Mouse (Mus musculus): ENCODE data around the gene Atp5b.

DNA sequence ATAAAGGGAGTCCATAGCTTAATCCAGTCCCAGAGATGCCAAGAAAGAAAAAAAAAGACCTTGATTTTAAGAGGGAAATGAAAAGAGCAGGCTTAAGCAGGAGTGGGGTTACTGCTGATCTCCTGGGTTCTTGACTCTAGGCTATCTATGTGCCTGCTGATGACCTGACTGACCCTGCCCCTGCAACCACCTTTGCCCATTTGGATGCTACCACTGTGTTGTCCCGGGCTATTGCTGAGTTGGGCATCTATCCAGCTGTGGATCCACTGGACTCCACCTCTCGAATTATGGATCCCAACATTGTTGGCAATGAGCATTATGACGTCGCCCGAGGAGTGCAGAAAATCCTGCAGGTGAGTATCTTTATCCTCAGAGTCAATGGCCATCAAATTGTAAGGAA is 5.1 kb downstream of the Atp5b start:
- TF ChIP-seq CTCF (IDR thresholded peaks at IDR 0.05) (no peak), EP300 (IDR thresholded peaks at IDR 0.05; ENCODE audit: insufficient read depth, low read depth, low read length) (no peak)
